Mouse (Mus musculus) kidney, embryonic 14.5 days (tissue): ENCODE measurements at regions not wholly inside any gene's neighbourhood (a gene's known extent, or its start where the extent isn't known, plus 50 kb on each side); places are given as distances from the start of the nearest gene placed in this dataset. TPM values are rescaled to one million over a fixed set of nuclear protein-coding genes. Genes with fewer than 3 reads are reported as not detected.

Source experiments
- ATAC-seq: fragments of 200-750 bp; cut with Nextera tagmentation; 2 replicates; pipeline ENCODE4 v1.8.0; 2017; ENCODE audit warnings: moderate number of reproducible peaks, mild to moderate bottlenecking, moderate TSS enrichment, moderate library complexity; ENCODE audit not compliant: low FRiP score, low TSS enrichment
- H3K27ac ChIP-seq: fragments of 300-500 bp; sonication (generic); 2 replicates; pipeline ENCODE4 v1.5.1; 2014; ENCODE audit warnings: low read depth, mild to moderate bottlenecking, low read length, moderate library complexity, mixed read lengths
- H3K27me3 ChIP-seq: fragments of 300-500 bp; sonication (generic); 2 replicates; pipeline ENCODE4 v1.6.1; 2014; ENCODE audit warnings: mild to moderate bottlenecking, low read length; ENCODE audit not compliant: control insufficient read depth, insufficient read depth
- H3K36me3 ChIP-seq: fragments of 300-500 bp; sonication (generic); 2 replicates; pipeline ENCODE4 v1.6.1; 2014; ENCODE audit warnings: low read length, mixed read lengths; ENCODE audit not compliant: control insufficient read depth, insufficient read depth
- H3K4me1 ChIP-seq: fragments of 300-500 bp; sonication (generic); 2 replicates; pipeline ENCODE4 v1.6.1; 2014; ENCODE audit warnings: low read length, mixed read lengths; ENCODE audit not compliant: control insufficient read depth, insufficient read depth
- H3K4me2 ChIP-seq: fragments of 300-500 bp; sonication (generic); replicated peaks from 2 replicates; pipeline ENCODE4 v1.6.1; 2014; ENCODE audit warnings: low read depth, mild to moderate bottlenecking, low read length
- H3K4me3 ChIP-seq: fragments of 300-500 bp; sonication (generic); 2 replicates; pipeline ENCODE4 v1.5.1; 2014; ENCODE audit warnings: mild to moderate bottlenecking, low read length
- H3K9ac ChIP-seq: fragments of 300-500 bp; sonication (generic); 2 replicates; pipeline ENCODE4 v1.6.1; 2014; ENCODE audit warnings: low read depth, mild to moderate bottlenecking, low read length, moderate library complexity
- H3K9me3 ChIP-seq: fragments of 300-500 bp; sonication (generic); 2 replicates; pipeline ENCODE4 v1.6.1; 2016; ENCODE audit warnings: low read length; ENCODE audit not compliant: control insufficient read depth
- WGBS: fragments of 180-500 bp; shearing (Covaris S2); extraction: QIAGEN DNeasy Blood & Tissue Kit; methylation state at CpG from one replicate; pipeline ENCODE4 v1.1.7; 2014; 5-methylcytosine and 5-hydroxymethylcytosine counted together
- microRNA-seq: library from miRNA; unstranded; fragments of <30 nt; microRNA quantifications from one replicate; pipeline ENCODE4, GENCODE M21; 2016

DNA sequence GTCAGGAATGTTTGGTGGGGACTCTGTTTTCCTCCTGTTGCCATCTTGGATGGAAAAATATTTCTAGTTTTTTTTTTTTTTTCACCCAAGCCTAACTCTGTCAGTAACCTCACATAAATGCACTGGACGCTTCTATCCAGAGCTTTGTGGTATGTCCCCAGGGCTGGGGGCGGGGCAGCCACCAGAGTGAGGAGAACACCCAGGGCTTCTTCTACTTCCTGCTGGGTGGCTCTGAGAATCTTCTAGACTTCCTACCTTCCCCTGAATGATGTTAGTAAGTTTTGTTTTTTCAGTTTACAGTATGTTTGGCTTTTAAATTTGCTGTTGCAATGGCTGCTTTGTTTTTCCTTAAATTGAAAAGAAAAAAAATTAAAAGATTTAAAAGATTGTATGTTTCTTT, 73.3 kb upstream of the Ccdc54 start:
- Histone ChIP-seq H3K4me2 (no peak overlapping the region), H3K27ac (no peak overlapping the region), H3K4me1 (no peaks in the 10 kb centered on the region), H3K27me3 (no peaks in the 10 kb centered on the region), H3K36me3 (no peaks in the 10 kb centered on the region), H3K9me3 (no peaks in the 10 kb centered on the region), H3K9ac (no peak overlapping the region), H3K4me3 (no peak overlapping the region)
- no peak for ATAC-seq
- WGBS, result 58% methylated on average over 2 of the region's 2 CpGs

Small RNA genes in the stretch of these regions (microRNA-seq; reads per million reads assigned to microRNA genes)
- gene Mir6363, result not detected
